Mouse (Mus musculus): Measurements from ENCODE around the gene Rnf214. TPM values are rescaled to one million over a fixed set of nuclear protein-coding genes. Genes with fewer than 3 reads are reported as not detected.

Gene Rnf214
- total and polyA plus RNA-seq, 2 experiments from 2014 or later, result 32.4 to 42.9 TPM

DNA sequence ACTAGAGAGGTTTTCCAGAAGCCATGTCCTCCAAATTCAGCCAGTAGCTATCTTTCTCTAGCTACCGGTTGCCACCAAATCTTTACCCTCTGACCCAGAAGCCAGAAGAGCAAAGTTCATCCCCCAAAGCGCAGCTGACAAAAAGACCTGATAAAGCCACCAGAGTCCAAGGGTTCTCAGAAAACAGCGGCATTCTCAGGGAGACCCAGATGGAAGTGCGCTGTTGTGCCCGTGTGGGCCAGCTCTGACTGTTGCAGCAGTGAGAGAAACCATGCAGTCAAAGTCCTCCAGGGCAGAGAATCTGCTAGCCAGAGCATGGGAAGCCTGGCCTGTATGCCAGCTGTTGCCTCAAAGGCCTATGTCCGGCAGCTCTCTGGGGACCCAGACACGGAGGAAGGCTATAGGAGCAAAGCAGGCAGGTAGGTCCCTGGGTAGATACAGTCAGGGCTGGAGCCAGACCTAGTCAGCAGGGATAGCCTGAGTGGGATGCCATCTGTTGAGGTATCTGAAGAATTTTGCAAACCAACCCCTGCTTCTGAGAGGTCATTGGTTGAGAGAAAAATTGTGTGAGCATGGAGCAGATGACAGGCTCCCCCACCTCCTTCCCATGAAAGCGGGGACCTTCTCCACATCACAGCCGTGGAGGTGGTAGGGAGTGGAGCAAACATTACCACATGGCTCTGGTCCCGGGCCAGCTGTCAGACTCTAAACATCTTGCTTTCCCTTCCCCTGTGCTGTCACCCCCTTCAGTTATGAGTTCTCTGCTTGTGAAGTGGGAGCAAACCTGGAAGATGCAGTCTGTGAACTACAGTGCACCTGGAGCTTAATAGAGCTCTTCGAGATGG, 26.1 kb upstream of the Rnf214 start:
- H3K4me2 ChIP-seq (ENCODE audit: low read depth, low read length), result peak overlapping the region; percentile 16
- 47% methylated on average over 11 of the region's 11 CpGs for WGBS
- TF ChIP-seq EP300 (IDR thresholded peaks at IDR 0.05; ENCODE audit: low read depth), result no peak
- TF ChIP-seq CTCF (IDR thresholded peaks at IDR 0.05; ENCODE audit: low read depth), result no peak

DNA sequence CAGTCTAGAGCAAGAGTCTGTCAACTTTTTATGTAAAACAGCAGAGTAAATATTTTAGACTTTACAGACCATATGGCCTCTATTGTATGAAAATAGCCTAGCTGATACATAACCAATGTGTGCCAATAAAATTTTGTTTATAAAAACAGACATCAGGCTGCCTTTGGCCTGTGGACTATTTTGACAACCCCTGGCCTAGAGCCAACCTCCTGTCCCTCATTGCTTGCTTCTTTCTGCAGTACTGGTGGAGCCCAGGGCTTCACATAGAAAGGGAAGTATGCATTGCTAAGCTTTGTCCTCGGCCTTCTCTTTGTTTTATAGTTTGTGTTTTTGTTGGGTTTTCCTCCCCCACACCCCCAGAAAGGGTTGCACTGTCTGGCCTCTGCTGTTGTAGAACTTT, 25.2 kb upstream of the Rnf214 start:
- WGBS, result 39% methylated on average over 1 of the region's 1 CpGs
- Histone ChIP-seq H3K4me2 (ENCODE audit: low read depth, low read length) (no peak overlapping the region), H3K9ac (replicated peaks; ENCODE audit: low read depth, low read length) (no peak overlapping the region), H3K9me3 (replicated peaks; ENCODE audit: control insufficient read depth, low read length) (no peaks in the 10 kb centered on the region), H3K4me3 (ENCODE audit: low read depth, low read length) (no peak overlapping the region), H3K27ac (ENCODE audit: low read depth) (no peak overlapping the region), H3K36me3 (replicated peaks; ENCODE audit: control insufficient read depth, insufficient read depth, low read length) (peaks cover 47% of the 10 kb centered on the region), H3K4me1 (ENCODE audit: control insufficient read depth, insufficient read depth) (peaks cover 11% of the 10 kb centered on the region), H3K27me3 (ENCODE audit: control insufficient read depth, insufficient read depth, low read length) (no peaks in the 10 kb centered on the region)
- TF ChIP-seq CTCF (IDR thresholded peaks at IDR 0.05; ENCODE audit: low read depth) (no peak), EP300 (IDR thresholded peaks at IDR 0.05; ENCODE audit: low read depth) (no peak)
- no peak for ATAC-seq (ENCODE audit: insufficient read depth, low read depth)
- no peak for DNase-seq (ENCODE audit: low spot score)

More for the DNA sequence above, 26.1 kb upstream of the Rnf214 start:
- Histone ChIP-seq H3K4me3 (ENCODE audit: low read depth, low read length) (no peak overlapping the region; the same call in 1 of the 2 replicates), H3K36me3 (replicated peaks; ENCODE audit: control insufficient read depth, insufficient read depth, low read length) (peaks cover 39% of the 10 kb centered on the region), H3K27me3 (ENCODE audit: control insufficient read depth, insufficient read depth, low read length) (no peaks in the 10 kb centered on the region), H3K4me1 (ENCODE audit: control insufficient read depth, insufficient read depth) (peaks cover 11% of the 10 kb centered on the region), H3K27ac (ENCODE audit: low read depth) (no peak overlapping the region), H3K9me3 (replicated peaks; ENCODE audit: control insufficient read depth, low read length) (no peaks in the 10 kb centered on the region), H3K9ac (replicated peaks; ENCODE audit: low read depth, low read length) (no peak overlapping the region; the same call in 1 of the 2 replicates)
- no peak for ATAC-seq (ENCODE audit: insufficient read depth, low read depth)
- DNase-seq (ENCODE audit: low spot score), result no peak

DNA sequence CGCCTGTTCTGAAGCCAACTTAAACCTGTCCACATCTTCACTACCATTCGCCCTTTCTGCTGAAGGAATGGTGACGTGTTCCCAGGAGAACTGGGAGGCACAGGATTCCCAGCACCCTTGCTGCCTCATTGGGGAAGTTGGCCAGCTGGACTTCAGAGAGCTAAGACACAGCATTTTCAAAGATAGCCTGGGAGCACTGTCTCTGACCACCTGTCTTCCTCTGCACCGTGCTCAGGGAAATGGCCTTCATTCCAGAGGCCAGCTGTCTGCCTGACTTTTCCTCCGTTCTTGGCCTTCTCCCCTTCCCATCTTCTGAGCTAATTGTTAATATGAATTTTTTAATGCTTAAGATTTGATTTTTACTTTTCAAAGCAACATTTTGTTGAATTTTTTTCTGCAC, 22.6 kb upstream of the Rnf214 start:
- Histone ChIP-seq H3K27me3 (ENCODE audit: control insufficient read depth, insufficient read depth, low read length) (no peaks in the 10 kb centered on the region), H3K9ac (replicated peaks; ENCODE audit: low read depth, low read length) (no peak overlapping the region), H3K36me3 (replicated peaks; ENCODE audit: control insufficient read depth, insufficient read depth, low read length) (peaks cover 72% of the 10 kb centered on the region), H3K4me1 (ENCODE audit: control insufficient read depth, insufficient read depth) (peaks cover 8% of the 10 kb centered on the region), H3K27ac (ENCODE audit: low read depth) (no peak overlapping the region), H3K4me3 (ENCODE audit: low read depth, low read length) (no peak overlapping the region), H3K9me3 (replicated peaks; ENCODE audit: control insufficient read depth, low read length) (no peaks in the 10 kb centered on the region), H3K4me2 (ENCODE audit: low read depth, low read length) (no peak overlapping the region)
- 77% methylated on average over 5 of the region's 5 CpGs for WGBS
- no peak for ATAC-seq (ENCODE audit: insufficient read depth, low read depth)
- TF ChIP-seq CTCF (IDR thresholded peaks at IDR 0.05; ENCODE audit: low read depth), result no peak
- no peak for TF ChIP-seq EP300 (IDR thresholded peaks at IDR 0.05; ENCODE audit: low read depth)
- DNase-seq (ENCODE audit: low spot score), result no peak

DNA sequence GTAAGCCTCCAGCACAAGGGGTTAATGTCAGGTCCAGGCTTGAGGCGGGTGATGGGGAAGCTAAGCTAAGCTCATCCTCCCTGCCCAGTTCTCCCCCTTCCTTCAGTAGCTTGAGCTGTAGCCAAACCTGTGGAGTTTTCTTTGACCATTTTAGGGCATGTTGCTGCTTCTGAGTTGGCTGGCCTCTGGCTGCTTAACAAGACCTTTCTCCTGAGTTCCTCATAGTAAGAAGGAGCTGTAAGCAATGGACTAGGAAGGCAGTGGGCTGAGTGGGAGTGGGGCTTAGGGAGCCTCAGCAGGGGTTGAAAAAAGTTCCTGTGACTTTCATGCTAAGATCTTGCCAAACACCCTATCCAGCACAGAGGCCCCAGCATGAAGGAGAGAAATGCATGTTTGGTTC, 13.2 kb upstream of the Rnf214 start:
- WGBS, result 53% methylated on average over 1 of the region's 1 CpGs

DNA sequence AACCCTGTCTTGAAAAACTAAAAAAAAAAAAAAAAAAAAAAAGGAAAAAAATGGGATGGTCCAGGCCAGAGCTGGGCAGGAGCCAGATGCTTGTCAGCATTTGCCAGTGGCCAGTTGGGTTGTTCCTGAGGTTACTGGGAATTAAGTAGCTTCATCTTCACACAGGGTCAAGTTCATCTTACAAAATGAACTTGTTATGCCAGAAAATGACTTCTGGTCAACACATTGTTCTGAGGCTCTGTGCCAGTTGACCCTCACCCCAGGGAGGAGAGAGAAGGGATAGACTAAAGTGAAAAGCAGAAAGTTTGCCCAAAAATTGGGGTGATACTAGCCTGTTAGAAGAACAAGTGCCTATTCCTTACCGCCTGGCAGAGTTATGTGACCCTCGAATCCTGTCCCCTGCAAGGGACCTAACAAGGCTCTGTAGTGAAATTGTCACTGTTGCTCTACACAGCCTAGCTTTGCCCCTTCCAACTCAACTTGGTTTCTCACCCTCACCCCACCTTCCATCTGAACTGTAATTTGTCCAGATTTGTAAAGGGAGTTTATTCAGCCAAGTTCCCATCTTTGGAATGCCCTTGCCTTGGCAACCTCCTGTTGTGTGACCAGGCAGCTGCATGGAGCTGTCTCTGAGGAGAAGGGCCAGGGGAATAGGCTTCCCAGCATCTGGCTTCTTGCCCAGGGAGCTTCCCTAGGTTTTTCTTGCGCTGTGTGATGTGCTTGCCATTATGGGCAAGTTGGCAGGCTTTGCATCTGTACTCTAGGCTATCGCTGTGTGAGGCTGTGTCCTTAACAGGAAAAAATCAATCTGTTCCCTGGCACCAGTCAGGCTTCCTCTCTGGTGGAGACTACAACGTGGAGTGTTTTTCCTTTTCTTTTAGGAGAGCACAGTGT, 10.6 kb upstream of the Rnf214 start:
- H3K4me1 ChIP-seq (ENCODE audit: control insufficient read depth, insufficient read depth), result no peaks in the 10 kb centered on the region
- no peak overlapping the region for H3K4me2 ChIP-seq (ENCODE audit: low read depth, low read length)
- no peak overlapping the region for H3K9ac ChIP-seq (replicated peaks; ENCODE audit: low read depth, low read length)
- no peak for ATAC-seq (ENCODE audit: insufficient read depth, low read depth)
- peaks cover 90% of the 10 kb centered on the region for H3K36me3 ChIP-seq (replicated peaks; ENCODE audit: control insufficient read depth, insufficient read depth, low read length)
- TF ChIP-seq EP300 (IDR thresholded peaks at IDR 0.05; ENCODE audit: low read depth) (no peak), CTCF (IDR thresholded peaks at IDR 0.05; ENCODE audit: low read depth) (no peak)
- H3K4me3 ChIP-seq (ENCODE audit: low read depth, low read length), result no peak overlapping the region
- WGBS, result 71% methylated on average over 5 of the region's 5 CpGs
- no peaks in the 10 kb centered on the region for H3K9me3 ChIP-seq (replicated peaks; ENCODE audit: control insufficient read depth, low read length)
- H3K27me3 ChIP-seq (ENCODE audit: control insufficient read depth, insufficient read depth, low read length), result no peaks in the 10 kb centered on the region
- no peak for DNase-seq (ENCODE audit: low spot score)
- no peak overlapping the region; the same call in 1 of the 2 replicates for H3K27ac ChIP-seq (ENCODE audit: low read depth)

More for the DNA sequence above, 13.2 kb upstream of the Rnf214 start:
- no peak overlapping the region for H3K27ac ChIP-seq (ENCODE audit: low read depth)
- TF ChIP-seq CTCF (IDR thresholded peaks at IDR 0.05; ENCODE audit: low read depth) (no peak), EP300 (IDR thresholded peaks at IDR 0.05; ENCODE audit: low read depth) (no peak)
- H3K27me3 ChIP-seq (ENCODE audit: control insufficient read depth, insufficient read depth, low read length), result no peaks in the 10 kb centered on the region
- H3K4me2 ChIP-seq (ENCODE audit: low read depth, low read length), result no peak overlapping the region
- H3K9me3 ChIP-seq (replicated peaks; ENCODE audit: control insufficient read depth, low read length), result no peaks in the 10 kb centered on the region
- H3K4me3 ChIP-seq (ENCODE audit: low read depth, low read length), result no peak overlapping the region
- ATAC-seq (ENCODE audit: insufficient read depth, low read depth), result no peak
- H3K36me3 ChIP-seq (replicated peaks; ENCODE audit: control insufficient read depth, insufficient read depth, low read length), result peaks cover 87% of the 10 kb centered on the region
- no peak for DNase-seq (ENCODE audit: low spot score)
- H3K4me1 ChIP-seq (ENCODE audit: control insufficient read depth, insufficient read depth), result no peaks in the 10 kb centered on the region
- no peak overlapping the region for H3K9ac ChIP-seq (replicated peaks; ENCODE audit: low read depth, low read length)

All from heart, postnatal 0 days (tissue).